Mouse (Mus musculus): ENCODE results near the gene Ispd. TPM values are rescaled to one million over a fixed set of nuclear protein-coding genes. Genes with fewer than 3 reads are reported as not detected.

The Ispd gene
- total RNA-seq, 2 experiments from 2014 or later: 3.2 to 4.2 TPM

DNA sequence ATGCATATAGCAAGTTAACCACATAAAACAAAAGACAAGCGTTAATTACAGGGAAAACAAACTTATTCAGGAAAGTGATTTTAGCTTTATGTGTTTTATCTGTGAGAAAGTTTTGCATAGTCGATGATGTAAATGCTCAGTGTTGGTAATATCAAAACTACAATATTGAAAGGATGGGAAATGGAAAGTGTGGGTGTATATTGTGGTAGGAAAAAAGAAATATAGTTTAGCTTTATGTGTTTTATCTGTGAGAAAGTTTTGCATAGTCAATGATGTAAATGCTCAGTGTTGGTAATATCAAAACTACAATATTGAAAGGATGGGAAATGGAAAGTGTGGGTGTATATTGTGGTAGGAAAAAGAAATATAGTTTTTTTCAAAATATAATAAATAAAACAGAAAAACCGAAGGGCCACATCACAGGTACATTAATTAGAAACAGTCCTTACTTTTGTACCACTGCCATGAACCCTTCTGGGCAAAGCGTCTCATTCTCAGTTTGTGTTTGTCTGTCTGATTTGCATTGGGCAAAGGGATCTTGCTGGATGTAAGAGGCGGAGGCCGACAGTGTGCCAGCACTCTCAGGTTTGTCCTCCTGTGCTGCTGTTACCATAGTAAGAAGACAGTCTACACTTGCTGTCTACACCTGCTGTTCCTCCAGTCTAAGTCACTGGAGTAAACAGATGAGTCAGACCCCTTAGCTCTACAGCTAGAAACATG lies 87.2 kb downstream of the Ispd start:
- DNase-seq: no peak

GRCm38 (mm10) chr12:36471411-36471810 lies 90.2 kb downstream of the Ispd start:
- DNase-seq: no peak

GRCm38 (mm10) chr12:36474171-36474570 lies 92.9 kb downstream of the Ispd start:
- no peak for DNase-seq

DNA sequence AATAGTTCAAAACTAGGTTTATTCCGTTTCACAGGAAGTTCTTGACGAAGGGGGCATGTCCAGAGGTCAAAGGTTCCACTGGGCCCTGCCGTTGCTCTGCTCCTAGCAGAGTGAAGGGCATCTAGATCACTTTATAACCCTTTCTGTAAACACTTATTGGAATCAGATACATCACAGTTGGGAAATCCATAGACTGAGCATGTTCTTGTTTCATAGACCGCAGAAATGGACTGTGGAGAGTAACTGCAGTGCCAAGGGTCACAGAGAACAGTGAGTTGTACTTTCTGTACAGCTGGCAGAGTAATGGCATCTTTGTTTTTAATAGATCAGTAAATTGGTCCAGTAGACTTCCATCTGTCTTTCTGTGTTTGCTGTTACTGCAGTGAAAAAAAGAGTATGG lies 94.0 kb downstream of the Ispd start:
- no peak for DNase-seq

- no peak for DNase-seq
These were observed 95.2 kb downstream of the Ispd start for GRCm38 (mm10) chr12:36476476-36476875.

GRCm38 (mm10) chr12:36477501-36477900 lies 96.3 kb downstream of the Ispd start:
- no peak for DNase-seq

GRCm38 (mm10) chr12:36477926-36478325 lies 96.7 kb downstream of the Ispd start:
- DNase-seq: no peak

- DNase-seq: no peak
These were observed 100.5 kb downstream of the Ispd start for GRCm38 (mm10) chr12:36481742-36482141.

DNA sequence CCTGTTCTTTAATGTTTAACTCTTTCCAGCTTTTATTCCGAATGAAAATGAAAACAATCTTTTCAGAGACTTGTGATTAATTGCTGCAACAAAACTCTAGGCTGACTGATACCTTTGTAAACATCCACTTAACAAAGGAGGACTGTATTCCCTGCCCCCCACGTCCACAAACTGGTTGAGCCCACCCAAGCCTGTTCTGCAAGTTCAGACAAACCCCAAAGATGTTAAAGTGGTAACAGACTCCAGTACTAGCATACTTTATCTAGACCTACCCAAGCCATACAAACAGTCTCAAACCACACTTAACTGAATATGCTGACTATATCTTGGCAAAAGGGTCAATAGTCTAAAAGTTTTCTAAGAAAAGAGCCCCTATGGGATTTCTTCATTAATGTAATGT lies 102.1 kb downstream of the Ispd start:
- DNase-seq: no peak

GRCm38 (mm10) chr12:36497565-36497964 lies 116.3 kb downstream of the Ispd start:
- no peak for DNase-seq

DNA sequence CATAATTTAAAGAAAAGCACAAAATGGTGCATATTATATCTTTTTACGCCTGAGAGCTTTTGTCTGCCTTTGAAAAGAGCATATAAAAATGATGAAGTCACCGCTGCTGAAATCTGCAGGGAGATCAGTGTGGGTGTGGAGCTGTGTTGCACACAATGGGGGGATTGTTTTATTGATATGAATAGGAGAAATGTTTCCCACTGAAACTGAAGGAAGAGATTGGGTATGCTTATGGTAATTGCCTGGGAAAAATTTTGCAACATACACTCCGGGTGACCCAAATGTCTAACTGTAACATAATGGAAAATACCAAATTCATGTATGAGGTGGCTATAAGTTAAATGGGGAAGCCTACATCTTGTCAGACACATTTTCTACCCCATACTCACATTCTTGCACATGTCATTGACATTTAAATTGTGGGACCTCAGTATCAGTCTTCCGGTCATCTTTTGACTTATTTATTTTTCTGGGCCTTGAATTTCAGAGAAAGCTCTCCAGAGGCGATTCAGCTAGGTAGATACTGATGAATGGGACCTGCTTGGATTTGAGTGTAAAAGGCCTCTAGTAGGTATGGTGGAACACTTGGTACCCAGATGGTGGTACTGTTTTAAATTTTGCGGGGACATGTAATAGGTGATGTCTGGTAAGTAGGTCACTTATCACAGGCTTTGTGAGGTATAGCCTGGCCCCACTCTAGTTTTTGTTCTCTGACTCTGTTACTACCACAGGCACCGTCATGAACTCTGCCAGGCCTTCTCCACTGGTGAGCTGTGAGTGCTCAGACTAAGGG lies 126.1 kb downstream of the Ispd start:
- DNase-seq: no peak

DNA sequence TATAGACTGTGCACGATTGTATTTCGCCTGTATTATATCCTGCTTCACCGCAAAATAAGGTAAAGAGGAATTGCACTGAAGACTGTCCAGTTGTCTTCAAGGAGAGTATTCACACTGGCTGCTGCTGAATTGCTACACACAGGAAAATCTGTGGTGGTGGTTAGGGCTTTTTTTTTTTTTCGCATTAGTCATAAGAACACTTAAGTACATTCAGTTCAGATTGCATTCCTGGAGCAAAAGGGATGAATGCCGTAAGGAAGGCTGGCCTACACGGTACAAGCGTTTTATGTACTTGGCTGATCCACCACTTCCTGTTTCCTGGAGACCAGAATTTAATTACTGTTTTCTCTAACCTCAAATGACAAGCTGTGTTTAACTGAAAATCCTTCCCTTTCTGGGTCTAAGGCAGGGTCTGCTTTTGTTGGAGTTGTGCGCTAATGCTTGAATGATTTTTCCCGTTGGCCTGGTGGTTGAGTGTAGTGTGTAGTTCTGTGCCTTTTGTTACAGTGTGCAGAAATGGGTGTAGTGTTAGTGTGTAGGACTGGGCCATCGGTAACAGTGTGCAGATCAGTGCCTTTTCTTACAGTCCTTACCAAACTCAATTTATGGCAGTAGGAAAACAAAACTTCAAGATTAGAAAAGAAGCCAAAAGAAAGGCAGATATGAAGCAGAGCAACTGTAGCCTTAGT lies 128.8 kb downstream of the Ispd start:
- DNase-seq: no peak

GRCm38 (mm10) chr12:36521774-36522173 lies 140.5 kb downstream of the Ispd start:
- no peak for DNase-seq

- no peak for DNase-seq
These were observed 142.3 kb downstream of the Ispd start for GRCm38 (mm10) chr12:36523515-36523914.

- no peak for DNase-seq
These were observed 149.7 kb downstream of the Ispd start for GRCm38 (mm10) chr12:36530920-36531319.

- DNase-seq: no peak
These were observed 150.3 kb downstream of the Ispd start for GRCm38 (mm10) chr12:36531421-36532072.

DNA sequence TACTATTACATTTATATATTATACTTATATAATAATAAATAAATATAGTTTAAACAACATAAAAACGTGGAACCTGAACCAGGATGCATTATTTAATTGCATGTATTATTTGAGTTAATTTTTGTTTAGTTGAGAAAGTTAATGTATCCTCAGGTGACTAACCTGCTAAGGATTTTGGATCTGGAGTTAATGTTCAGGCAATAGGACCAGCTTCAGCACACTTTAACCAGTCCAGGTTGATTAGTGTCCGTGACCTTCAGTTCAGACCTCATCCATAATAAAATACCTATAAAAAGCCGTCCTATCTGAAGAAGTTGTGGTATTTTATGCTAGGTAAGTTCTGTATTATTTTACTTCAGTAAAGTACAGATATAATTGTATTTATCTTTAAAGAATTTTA lies 151.3 kb downstream of the Ispd start:
- no peak for DNase-seq

GRCm38 (mm10) chr12:36533160-36533900 lies 152.1 kb downstream of the Ispd start:
- no peak for DNase-seq

DNA sequence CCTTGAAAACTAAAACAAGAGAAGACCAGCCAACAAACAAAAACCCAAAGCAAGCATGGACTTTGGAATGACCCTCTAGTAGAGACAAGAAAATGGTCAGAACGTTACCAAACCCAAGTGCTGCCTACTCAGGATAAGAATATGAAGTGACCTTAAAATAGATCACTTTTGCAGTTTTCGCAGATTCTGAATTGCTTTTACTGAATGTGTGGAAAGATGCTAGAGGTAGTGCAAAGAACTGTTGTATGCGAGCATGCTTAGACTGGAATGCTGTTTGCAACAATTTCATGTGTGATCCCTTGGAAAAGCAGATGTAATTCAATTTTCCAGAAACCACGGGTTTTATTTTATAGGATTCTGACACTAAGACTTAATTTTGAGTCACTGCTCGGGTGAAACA lies 153.3 kb downstream of the Ispd start:
- DNase-seq: no peak

DNA sequence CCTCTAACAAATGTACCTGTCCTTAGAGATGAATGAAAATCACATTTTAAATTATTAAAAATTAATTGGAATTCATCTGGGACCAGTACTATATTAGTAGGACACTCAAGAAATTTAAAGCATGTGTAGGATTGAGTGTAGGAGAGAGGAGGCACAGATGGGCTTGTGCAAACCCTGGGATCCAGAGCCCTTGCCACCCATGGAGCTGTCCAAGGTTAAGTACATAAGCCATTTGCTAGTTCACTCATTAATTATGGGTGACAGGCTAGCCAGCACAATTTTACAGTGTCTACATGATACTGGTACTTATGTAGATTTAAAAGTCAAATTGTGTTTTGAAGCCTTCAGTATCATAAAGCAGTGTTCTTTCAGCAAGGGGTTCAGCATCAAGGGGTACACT lies 164.1 kb downstream of the Ispd start:
- DNase-seq: no peak

GRCm38 (mm10) chr12:36549474-36549873 lies 168.2 kb downstream of the Ispd start:
- no peak for DNase-seq

DNA sequence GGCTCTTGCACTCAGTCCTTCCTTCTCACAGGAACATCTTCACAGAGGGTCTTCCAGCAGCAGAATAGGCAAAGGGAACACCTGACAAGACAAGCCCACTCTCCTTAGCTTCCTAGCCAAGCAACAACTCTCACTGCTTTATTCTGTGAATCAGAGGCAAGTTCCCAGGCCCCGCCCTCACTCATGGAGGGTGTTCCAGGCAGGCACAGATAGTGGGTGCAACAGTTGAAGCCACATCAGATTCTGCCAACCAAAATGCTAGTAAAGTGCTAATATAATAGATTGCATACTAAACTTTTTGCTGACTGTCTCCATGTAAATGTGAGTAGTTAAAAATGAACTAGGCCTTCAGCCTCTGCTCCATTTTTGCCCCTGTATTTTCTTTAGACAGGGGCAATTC lies 173.4 kb downstream of the Ispd start:
- no peak for DNase-seq

All from gastrocnemius, postnatal 25 days (tissue).